Mouse (Mus musculus): Measurements from ENCODE around the gene Vhl. TPM values are rescaled to one million over a fixed set of nuclear protein-coding genes. Genes with fewer than 3 reads are reported as not detected.
A peak's percentile ranks its signal among the peaks of the same experiment; 100 is the strongest.

The Vhl gene
- polyA plus RNA-seq (2015; fragmentation: Nextera tagmentation; extraction: Ambion mirVana), result 65.9 and 66.8 TPM in 2 replicates

DNA sequence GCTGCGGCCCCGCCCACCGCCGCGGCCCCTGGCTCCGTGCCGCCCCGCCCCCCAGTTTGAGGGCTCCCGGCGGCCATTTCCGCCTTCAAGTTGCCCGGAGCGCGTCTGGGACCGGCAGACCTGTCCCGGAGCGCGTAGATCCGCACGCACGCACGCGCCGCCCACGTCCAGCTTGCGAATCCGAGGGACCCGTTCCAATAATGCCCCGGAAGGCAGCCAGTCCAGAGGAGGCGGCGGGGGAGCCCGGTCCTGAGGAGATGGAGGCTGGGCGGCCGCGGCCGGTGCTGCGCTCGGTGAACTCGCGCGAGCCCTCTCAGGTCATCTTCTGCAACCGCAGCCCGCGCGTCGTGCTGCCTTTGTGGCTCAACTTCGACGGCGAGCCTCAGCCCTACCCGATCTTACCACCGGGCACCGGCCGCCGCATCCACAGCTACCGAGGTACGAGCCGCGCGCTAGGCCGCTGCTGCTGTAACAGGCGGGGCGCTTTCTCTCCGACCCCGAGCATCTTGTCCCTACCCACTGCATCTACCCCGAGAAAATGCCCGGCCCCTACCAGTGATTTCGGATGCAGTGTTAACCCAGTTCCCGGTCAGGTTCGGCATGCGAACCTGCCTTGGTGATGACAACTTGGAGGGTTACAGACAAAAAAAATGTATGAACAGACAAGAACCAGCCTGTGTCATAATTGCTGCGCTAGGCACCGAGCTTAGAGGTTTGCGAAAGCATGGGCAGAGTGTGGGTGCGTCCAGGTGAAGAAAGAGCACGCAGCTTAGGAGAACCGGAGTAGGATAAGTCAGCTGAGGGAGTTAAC, at the start of gene Vhl:
Vhl (plus strand) TSS at position 19 of the 811 bp plus-strand sequence.
- peaks cover 17% of the 10 kb centered on the region for H3K36me3 ChIP-seq
- no peaks in the 10 kb centered on the region for H3K27me3 ChIP-seq
- peak within 1 kb of the TSS; percentile 75 for H3K4me3 ChIP-seq
- H3K27ac ChIP-seq (replicated peaks), result peak within 1 kb of the TSS; percentile 90
- H3K9me3 ChIP-seq, result no peaks in the 10 kb centered on the region
- H3K4me1 ChIP-seq (replicated peaks), result peaks cover 20% of the 10 kb centered on the region
- peak within 1 kb of the TSS; percentile 90 for H3K9ac ChIP-seq
- under 1% methylated on average over 72 of the region's 76 CpGs for WGBS
- H3K4me2 ChIP-seq, result peak within 1 kb of the TSS; percentile 83
- peak; percentile 92 for ATAC-seq (ENCODE audit: low read depth)

DNA sequence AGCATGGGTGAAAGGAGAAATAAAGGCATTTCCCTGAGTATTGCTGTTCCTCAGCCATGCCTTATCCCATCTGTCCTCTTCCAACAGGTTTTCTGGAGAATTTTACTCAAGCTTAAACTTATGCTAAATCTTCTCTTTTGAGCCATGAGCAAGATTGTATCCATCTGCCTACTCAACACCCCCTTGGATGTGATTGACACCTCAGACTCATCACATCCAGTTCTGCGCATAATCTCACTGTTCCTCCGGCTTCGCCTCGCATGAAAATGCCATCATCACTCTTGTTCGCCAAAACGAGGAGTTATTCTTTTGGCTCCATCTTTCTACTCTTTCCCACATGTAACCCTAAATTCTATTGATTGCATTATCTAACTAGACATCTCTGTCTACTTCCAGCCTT, 47.7 kb upstream of the Vhl start:
- H3K4me1 ChIP-seq (replicated peaks), result no peaks in the 10 kb centered on the region
- H3K27ac ChIP-seq (replicated peaks), result no peak overlapping the region
- no peaks in the 10 kb centered on the region for H3K27me3 ChIP-seq
- H3K4me2 ChIP-seq, result no peak overlapping the region
- ATAC-seq (ENCODE audit: low read depth), result no peak
- no peak overlapping the region for H3K4me3 ChIP-seq
- H3K9me3 ChIP-seq, result no peaks in the 10 kb centered on the region
- 94% methylated on average over 6 of the region's 6 CpGs for WGBS
- no peak overlapping the region for H3K9ac ChIP-seq
- no peaks in the 10 kb centered on the region for H3K36me3 ChIP-seq

DNA sequence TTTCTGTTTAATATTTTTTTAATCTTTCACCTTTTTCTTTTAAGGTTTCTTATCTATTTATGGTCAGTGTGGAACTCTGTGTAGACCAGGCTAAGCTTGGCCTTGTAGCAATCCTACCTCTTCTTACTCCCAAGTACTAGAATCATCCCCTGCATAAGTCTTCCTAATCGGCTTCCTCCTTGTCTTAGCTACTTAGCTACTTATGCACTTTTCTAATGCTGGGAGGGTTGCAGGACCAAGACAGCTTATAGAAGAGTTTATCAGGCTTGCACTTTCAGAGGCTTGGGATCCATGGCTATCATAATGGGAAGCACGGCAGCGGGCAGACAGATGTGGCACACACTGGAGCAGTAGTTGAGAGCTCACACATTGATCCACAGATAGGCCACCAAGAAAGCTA, 44.5 kb upstream of the Vhl start:
- Histone ChIP-seq H3K27me3 (no peaks in the 10 kb centered on the region), H3K9me3 (no peaks in the 10 kb centered on the region), H3K4me2 (no peak overlapping the region), H3K4me3 (no peak overlapping the region), H3K4me1 (replicated peaks) (no peaks in the 10 kb centered on the region), H3K27ac (replicated peaks) (no peak overlapping the region), H3K9ac (no peak overlapping the region), H3K36me3 (no peaks in the 10 kb centered on the region)
- 98% methylated on average over 3 of the region's 3 CpGs for WGBS
- ATAC-seq (ENCODE audit: low read depth), result no peak

DNA sequence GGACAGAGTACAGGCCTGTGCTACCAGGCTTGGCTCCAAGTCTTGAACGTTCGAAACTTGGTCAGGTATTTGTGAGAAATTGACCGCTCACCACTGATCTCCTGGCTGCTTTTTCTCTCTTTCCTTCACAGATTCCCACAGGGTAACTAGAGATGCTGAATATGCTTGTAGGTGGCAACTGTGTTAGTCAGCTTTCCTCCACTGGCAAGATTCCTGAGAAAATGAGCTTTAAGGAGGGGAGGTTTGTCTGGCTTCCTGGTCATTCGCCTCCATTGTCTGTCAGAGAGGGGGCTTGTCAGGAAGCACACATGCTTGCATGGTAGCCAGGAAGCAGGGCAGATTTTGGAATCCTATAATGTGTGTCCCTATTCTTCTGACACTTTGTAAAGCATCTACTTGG, 40.7 kb upstream of the Vhl start:
- Histone ChIP-seq H3K9ac (no peak overlapping the region), H3K4me2 (no peak overlapping the region), H3K4me3 (no peak overlapping the region), H3K27me3 (no peaks in the 10 kb centered on the region), H3K4me1 (replicated peaks) (0 out of 2 replicates have a peak, but pooled peaks cover 7% of the 10 kb centered on the region), H3K27ac (replicated peaks) (no peak overlapping the region), H3K36me3 (no peaks in the 10 kb centered on the region), H3K9me3 (no peaks in the 10 kb centered on the region)
- 98% methylated on average over 4 of the region's 4 CpGs for WGBS
- ATAC-seq (ENCODE audit: low read depth), result no peak

DNA sequence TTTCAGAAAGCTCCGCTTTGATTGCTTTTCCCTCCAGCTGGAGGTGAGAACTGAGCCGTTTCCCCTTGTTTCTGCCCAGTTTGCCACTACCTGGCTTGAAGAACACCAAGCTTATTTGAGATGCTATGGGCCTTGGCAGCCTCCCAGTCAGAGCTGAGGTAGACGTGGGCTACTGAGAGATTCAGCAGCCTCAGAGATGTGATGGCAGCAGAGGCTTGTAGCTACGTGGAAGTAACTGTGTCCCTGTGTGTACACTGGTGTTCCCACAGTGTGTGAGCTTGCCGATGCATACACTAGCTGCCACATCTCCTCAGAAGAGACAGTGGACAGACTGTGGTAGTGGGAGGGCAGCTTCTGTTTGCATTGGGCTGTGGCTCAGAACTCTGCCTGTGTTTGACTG, 38.7 kb upstream of the Vhl start:
- no peaks in the 10 kb centered on the region for H3K9me3 ChIP-seq
- H3K4me1 ChIP-seq (replicated peaks), result 0 out of 2 replicates have a peak, but pooled peaks cover 7% of the 10 kb centered on the region
- no peak for ATAC-seq (ENCODE audit: low read depth)
- H3K4me3 ChIP-seq, result no peak overlapping the region
- no peaks in the 10 kb centered on the region for H3K27me3 ChIP-seq
- no peaks in the 10 kb centered on the region for H3K36me3 ChIP-seq
- no peak overlapping the region for H3K9ac ChIP-seq
- 90% methylated on average over 5 of the region's 5 CpGs for WGBS
- H3K4me2 ChIP-seq, result no peak overlapping the region
- no peak overlapping the region for H3K27ac ChIP-seq (replicated peaks)

DNA sequence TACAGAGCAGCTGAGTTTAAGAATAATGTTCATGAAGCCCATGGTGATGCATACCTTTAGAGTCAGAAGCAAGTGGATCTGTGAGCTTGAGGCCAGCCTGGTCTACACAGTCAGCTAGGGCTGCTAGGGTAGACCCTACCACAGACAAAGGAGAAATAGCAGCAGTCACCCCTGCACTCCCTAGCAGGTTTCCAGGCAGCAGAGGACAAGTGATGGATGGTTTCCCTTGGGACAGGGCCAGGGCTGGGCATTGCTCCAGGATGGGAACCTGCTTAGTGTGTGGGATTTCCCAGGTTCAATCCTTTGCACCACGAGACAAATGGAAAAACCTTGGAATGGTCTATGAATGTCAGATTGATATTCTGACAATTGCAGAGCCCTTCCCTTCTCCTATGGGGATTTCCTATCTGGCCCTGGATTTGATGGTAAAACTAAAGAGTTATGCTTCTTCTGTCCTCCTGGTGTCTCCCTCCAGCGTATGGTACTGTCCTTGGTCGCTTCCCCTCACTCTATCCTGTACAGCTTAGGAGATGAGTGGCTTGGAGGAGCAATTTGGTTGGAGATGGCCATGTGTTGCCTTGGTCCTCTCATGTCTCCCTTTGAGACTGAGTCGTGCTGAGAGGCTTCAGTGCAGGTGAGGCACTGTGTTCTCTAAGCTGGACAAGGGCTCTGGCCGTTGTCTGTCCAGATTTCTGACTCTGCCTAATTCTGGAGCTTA, 37.1 kb upstream of the Vhl start:
- no peak overlapping the region for H3K27ac ChIP-seq (replicated peaks)
- no peaks in the 10 kb centered on the region for H3K9me3 ChIP-seq
- peak; percentile 56 for ATAC-seq (ENCODE audit: low read depth)
- 81% methylated on average over 5 of the region's 5 CpGs for WGBS
- H3K4me3 ChIP-seq, result no peak overlapping the region
- H3K36me3 ChIP-seq, result no peaks in the 10 kb centered on the region
- H3K9ac ChIP-seq, result no peak overlapping the region
- H3K4me1 ChIP-seq (replicated peaks), result 0 out of 2 replicates have a peak, but pooled peaks cover 7% of the 10 kb centered on the region
- H3K4me2 ChIP-seq, result no peak overlapping the region
- H3K27me3 ChIP-seq, result no peaks in the 10 kb centered on the region

DNA sequence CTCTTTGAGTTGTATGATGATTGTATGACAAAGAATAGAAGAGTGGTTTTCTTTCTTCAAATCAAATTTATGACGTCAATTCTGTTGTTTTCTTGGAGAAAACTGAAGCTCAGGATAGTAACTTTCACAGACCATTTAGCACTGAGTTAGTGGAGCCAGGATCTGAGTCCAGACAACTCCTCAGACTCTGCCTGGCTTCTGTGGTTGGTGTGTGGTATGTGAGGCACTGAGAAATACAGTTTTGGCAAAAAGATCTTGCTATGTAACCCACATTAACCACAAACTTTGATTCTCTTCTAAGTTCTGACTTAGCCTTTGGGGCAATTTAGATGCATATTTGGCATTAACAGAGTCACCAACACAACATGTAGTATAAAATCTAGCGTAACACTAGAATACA, 31.1 kb upstream of the Vhl start:
- no peak overlapping the region for H3K4me3 ChIP-seq
- no peak overlapping the region for H3K9ac ChIP-seq
- no peak overlapping the region for H3K27ac ChIP-seq (replicated peaks)
- no peaks in the 10 kb centered on the region for H3K27me3 ChIP-seq
- no peaks in the 10 kb centered on the region for H3K36me3 ChIP-seq
- H3K9me3 ChIP-seq, result no peaks in the 10 kb centered on the region
- H3K4me1 ChIP-seq (replicated peaks), result no peaks in the 10 kb centered on the region
- 99% methylated on average over 2 of the region's 2 CpGs for WGBS
- no peak overlapping the region for H3K4me2 ChIP-seq
- ATAC-seq (ENCODE audit: low read depth), result no peak

DNA sequence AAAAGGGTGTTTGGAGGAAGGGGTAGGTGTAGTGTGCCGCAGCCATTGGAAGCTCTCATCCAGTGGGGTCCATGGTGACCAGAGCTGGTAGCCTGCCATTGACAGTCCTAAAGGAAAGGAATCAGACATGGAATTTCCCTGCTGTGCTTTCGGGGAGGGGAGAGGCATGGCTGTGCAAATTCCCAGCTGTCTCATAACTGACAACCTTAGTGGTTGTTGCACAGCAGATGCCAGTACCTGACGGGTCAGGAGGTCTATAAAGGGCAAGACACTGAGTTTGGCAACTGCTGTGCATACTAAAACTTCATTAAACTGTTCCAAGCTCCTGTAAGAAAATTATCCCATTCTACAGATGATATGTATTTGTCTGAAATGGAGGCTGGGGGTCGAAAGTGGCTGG, 25.8 kb upstream of the Vhl start:
- H3K36me3 ChIP-seq, result no peaks in the 10 kb centered on the region
- no peaks in the 10 kb centered on the region for H3K9me3 ChIP-seq
- no peak overlapping the region for H3K9ac ChIP-seq
- peaks cover 5% of the 10 kb centered on the region; the same call in 1 of the 2 replicates for H3K4me1 ChIP-seq (replicated peaks)
- H3K4me3 ChIP-seq, result no peak overlapping the region
- ATAC-seq (ENCODE audit: low read depth), result no peak
- H3K27ac ChIP-seq (replicated peaks), result no peak overlapping the region
- H3K27me3 ChIP-seq, result no peaks in the 10 kb centered on the region
- no peak overlapping the region for H3K4me2 ChIP-seq
- WGBS, result 94% methylated on average over 4 of the region's 4 CpGs

DNA sequence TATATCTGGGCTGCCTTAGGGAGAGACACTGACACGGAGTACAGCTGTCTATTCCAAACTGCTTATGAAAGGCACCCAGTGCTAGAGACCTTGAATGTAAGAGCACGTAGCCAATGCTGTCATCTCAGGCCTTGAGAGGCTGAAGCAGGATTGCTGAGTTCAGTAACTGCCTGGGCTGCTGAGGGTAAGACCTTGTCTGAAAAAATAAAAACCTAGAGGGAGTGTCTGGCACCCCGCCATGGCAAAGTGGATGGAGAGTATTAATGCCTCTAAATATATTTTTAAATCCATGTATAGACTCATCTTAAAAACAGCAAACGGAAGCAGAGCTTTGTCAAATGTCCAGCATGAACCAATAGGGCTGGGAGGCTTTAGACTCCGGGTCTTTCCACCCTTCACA, 23.9 kb upstream of the Vhl start:
- no peak overlapping the region for H3K27ac ChIP-seq (replicated peaks)
- no peak overlapping the region for H3K9ac ChIP-seq
- ATAC-seq (ENCODE audit: low read depth), result no peak
- H3K9me3 ChIP-seq, result no peaks in the 10 kb centered on the region
- no peak overlapping the region for H3K4me2 ChIP-seq
- no peaks in the 10 kb centered on the region for H3K27me3 ChIP-seq
- H3K4me3 ChIP-seq, result no peak overlapping the region
- H3K4me1 ChIP-seq (replicated peaks), result peaks cover 5% of the 10 kb centered on the region; the same call in 1 of the 2 replicates
- WGBS, result 81% methylated on average over 5 of the region's 5 CpGs
- H3K36me3 ChIP-seq, result no peaks in the 10 kb centered on the region

DNA sequence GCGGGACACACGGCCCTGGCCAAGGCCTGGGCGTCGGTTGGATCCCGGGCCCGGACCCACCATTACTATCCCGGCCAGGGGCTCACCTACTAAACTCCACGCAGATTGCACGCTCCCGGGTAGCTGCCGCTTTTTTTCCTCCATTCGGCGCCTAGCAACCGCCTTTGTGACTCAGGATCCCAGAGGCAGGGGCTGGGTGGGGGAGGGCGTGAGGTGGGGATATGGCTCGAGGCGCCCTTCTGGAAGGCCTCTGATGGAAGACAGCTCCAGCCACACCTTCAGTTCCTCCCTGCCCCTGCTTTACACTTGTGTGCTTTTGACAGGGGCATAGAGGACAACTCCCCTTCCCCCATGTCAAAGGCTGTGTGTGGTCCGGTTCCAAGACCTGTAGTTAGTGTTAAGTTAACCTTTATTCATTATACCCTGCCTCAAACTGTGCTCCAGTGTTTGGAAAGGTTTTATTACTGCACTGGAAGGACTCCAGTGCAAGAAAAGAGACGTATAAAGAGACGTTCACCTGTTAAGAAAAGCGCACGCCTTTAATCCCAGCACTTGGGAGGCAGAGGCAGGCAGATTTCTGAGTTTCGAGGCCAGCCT, 23.1 kb upstream of the Vhl start, which contains the start of gene Fancd2os:
Fancd2os (minus strand) TSS at position 173 of the 597 bp plus-strand sequence.
- 36% methylated on average over 23 of the region's 23 CpGs for WGBS
- 0 out of 2 replicates have a peak within 1 kb of the TSS, but pooled peaks have one; percentile 18 for H3K4me2 ChIP-seq
- H3K9ac ChIP-seq, result 0 out of 2 replicates have a peak within 1 kb of the TSS, but pooled peaks have one; percentile 6

DNA sequence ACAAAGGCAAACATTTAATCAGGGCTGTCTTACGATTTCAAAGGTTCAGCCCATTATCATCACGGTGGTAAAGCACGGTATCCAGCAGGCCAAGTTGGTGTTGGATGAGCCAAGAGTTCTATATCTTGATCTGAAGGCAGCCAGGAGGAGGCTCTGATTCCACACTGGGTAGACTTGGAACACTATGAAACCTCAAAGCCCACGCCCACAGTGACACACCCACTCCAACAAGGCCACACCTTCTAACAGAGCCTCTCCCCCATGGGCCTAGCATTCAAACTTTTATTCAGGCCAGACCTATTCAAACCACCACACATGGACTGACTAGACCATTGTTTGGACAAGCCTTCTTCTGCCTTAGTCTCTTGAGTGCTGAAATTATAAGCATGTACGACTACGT, 20.9 kb upstream of the Vhl start:
- no peaks in the 10 kb centered on the region for H3K36me3 ChIP-seq
- H3K9me3 ChIP-seq, result no peaks in the 10 kb centered on the region
- 93% methylated on average over 6 of the region's 6 CpGs for WGBS
- no peak for ATAC-seq (ENCODE audit: low read depth)
- no peak overlapping the region for H3K4me3 ChIP-seq
- H3K9ac ChIP-seq, result no peak overlapping the region
- no peak overlapping the region for H3K4me2 ChIP-seq
- no peak overlapping the region for H3K27ac ChIP-seq (replicated peaks)
- H3K27me3 ChIP-seq, result no peaks in the 10 kb centered on the region
- peaks cover 27% of the 10 kb centered on the region for H3K4me1 ChIP-seq (replicated peaks)

More for the DNA sequence above, 23.1 kb upstream of the Vhl start, which contains the start of gene Fancd2os:
- Histone ChIP-seq H3K36me3 (no peaks in the 10 kb centered on the region), H3K4me3 (no peak within 1 kb of the TSS), H3K27me3 (no peaks in the 10 kb centered on the region), H3K4me1 (replicated peaks) (peaks cover 10% of the 10 kb centered on the region), H3K27ac (replicated peaks) (no peak within 1 kb of the TSS), H3K9me3 (no peaks in the 10 kb centered on the region)
- ATAC-seq (ENCODE audit: low read depth), result no peak

DNA sequence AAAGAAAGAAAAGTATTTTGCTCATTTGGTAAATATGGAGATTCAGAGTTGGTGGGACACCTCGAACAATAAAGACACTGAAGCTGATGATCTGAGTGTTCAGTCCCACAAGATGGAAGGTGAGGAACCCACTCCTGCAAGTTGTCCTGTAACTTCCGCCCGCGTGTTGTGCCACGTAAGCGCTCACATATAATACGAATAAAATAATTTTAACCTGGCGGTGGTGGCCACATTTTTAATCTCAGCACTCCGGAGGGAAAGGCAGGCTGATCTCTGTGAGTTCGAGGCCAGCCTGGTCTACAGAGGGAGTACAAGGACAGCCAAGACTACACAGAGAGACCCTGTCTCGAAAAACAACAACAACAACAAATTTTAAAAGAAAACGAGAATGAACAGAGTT, 19.8 kb upstream of the Vhl start:
- no peak for ATAC-seq (ENCODE audit: low read depth)
- 50% methylated on average over 12 of the region's 12 CpGs for WGBS

More for the DNA sequence above, 19.8 kb upstream of the Vhl start:
- Histone ChIP-seq H3K4me2 (peak overlapping the region; percentile 94), H3K27ac (replicated peaks) (peak overlapping the region; percentile 82), H3K36me3 (no peaks in the 10 kb centered on the region), H3K4me3 (peak overlapping the region; percentile 95), H3K27me3 (no peaks in the 10 kb centered on the region), H3K9ac (peak overlapping the region; percentile 93), H3K9me3 (no peaks in the 10 kb centered on the region), H3K4me1 (replicated peaks) (peaks cover 27% of the 10 kb centered on the region)

All from neural tube, embryonic 13.5 days (tissue).